Mouse (Mus musculus): Measurements from ENCODE around the gene Lrrc8b. TPM values are rescaled to one million over a fixed set of nuclear protein-coding genes. Genes with fewer than 3 reads are reported as not detected.

Lrrc8b gene
- polyA plus RNA-seq, 1 experiment, result 23.6 TPM

DNA sequence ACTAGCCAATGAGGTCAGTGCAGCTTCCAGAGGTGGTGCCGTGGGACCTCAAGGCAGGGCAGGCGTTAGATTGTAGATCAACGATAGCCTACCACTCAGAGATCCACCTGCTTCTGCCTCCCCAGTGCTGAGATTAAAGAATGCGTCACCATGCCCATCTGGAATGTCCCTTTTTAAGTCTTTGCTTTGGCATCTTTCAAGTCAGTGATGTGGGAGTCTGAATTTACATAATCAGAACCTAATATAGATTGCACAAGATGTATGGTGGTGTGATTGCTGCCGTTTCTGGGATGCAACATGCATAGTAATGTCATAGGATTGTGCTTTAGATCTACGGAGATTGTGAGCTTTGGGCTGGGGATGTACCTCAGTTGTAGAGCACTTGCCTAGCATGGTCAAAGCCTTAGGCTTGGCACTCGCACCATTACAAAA is 50.9 kb downstream of the Lrrc8b start:
- WGBS, result 92% methylated on average over 7 of the region's 7 CpGs
- DNase-seq, result no peak
- Histone ChIP-seq H3K4me1 (ENCODE audit: control insufficient read depth, insufficient read depth, low read length) (peaks cover 4% of the 10 kb centered on the region; the same call in 1 of the 2 replicates), H3K27me3 (ENCODE audit: control insufficient read depth, insufficient read depth, low read length) (no peaks in the 10 kb centered on the region), H3K27ac (ENCODE audit: insufficient read depth, low read length) (no peak overlapping the region), H3K4me3 (replicated peaks; ENCODE audit: insufficient read depth, low read depth, low read length) (no peak overlapping the region)
- TF ChIP-seq CTCF (IDR thresholded peaks at IDR 0.05; ENCODE audit: borderline replicate concordance, insufficient read depth, low read depth, low read length) (no peak), POLR2A (IDR thresholded peaks at IDR 0.05; ENCODE audit: borderline replicate concordance, insufficient read depth, low read length) (no peak)

DNA sequence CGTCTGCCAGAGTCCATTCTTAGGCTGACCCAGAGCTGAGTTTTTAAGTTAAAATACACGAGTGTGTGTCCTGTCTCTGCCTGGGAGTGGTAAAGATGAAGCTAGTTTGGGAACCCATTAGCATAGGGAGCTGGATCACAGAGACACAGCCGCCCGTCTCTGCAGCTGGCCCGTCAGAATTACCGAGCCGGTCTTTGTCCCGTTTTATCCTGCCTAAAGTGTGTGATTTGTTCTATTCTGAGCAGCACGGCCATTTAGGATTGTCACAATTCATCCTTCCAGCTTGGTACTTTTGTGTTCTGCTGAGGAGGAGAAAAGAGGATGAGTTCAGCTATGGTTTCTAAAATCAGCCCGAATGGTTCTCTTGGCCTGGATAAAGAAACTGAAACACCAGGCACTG is 51.7 kb downstream of the Lrrc8b start:
- DNase-seq, result no peak
- H3K27ac ChIP-seq (ENCODE audit: insufficient read depth, low read length), result peak overlapping the region; percentile 7; the same call in 1 of the 2 replicates
- H3K27me3 ChIP-seq (ENCODE audit: control insufficient read depth, insufficient read depth, low read length), result no peaks in the 10 kb centered on the region; the same call in 1 of the 2 replicates
- H3K4me3 ChIP-seq (replicated peaks; ENCODE audit: insufficient read depth, low read depth, low read length), result no peak overlapping the region
- peaks cover 4% of the 10 kb centered on the region; the same call in 1 of the 2 replicates for H3K4me1 ChIP-seq (ENCODE audit: control insufficient read depth, insufficient read depth, low read length)
- no peak for TF ChIP-seq POLR2A (IDR thresholded peaks at IDR 0.05; ENCODE audit: borderline replicate concordance, insufficient read depth, low read length)
- TF ChIP-seq CTCF (IDR thresholded peaks at IDR 0.05; ENCODE audit: borderline replicate concordance, insufficient read depth, low read depth, low read length), result no peak
- 69% methylated on average over 10 of the region's 10 CpGs for WGBS

DNA sequence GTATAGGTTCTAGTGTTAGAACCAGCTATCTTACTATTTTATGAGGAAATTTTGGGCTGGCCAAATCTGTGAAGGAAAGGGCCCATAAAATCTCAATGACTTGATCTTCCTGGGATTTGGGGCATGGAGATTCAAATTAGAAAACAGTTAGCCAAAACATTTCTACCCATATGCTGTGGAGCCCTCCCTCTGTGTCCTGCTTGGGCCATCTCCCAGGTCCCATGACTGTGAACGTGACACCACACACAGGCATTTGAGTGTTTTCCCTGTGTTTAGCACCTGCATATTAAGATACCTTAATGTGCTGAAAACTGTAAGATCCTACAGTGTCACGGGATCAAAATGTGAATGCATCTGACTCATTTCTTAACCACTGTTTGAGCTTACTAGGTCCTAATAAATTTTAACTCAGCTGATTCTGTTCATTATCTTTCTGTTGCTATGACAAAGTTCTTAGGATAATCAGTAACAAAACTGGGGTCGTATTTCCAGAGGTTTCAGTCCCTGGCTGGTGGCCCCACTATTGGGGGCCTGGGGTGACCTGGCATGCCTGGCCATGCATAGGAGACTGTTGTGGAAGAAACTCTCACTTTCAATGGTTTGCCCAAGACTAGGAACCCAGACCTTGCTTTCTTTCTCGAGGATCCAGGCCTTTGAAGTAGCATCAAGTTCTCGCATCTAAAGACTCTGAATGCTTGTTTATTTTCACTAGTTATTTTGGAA is 57.6 kb downstream of the Lrrc8b start:
- Histone ChIP-seq H3K27ac (ENCODE audit: insufficient read depth, low read length) (no peak overlapping the region), H3K27me3 (ENCODE audit: control insufficient read depth, insufficient read depth, low read length) (no peaks in the 10 kb centered on the region; the same call in 1 of the 2 replicates), H3K4me3 (replicated peaks; ENCODE audit: insufficient read depth, low read depth, low read length) (no peak overlapping the region), H3K4me1 (ENCODE audit: control insufficient read depth, insufficient read depth, low read length) (peaks cover 3% of the 10 kb centered on the region)
- TF ChIP-seq CTCF (IDR thresholded peaks at IDR 0.05; ENCODE audit: borderline replicate concordance, insufficient read depth, low read depth, low read length), result no peak
- TF ChIP-seq POLR2A (IDR thresholded peaks at IDR 0.05; ENCODE audit: borderline replicate concordance, insufficient read depth, low read length), result no peak
- DNase-seq, result peak in 1 of 2 experiments; percentile 32
- 69% methylated on average over 5 of the region's 5 CpGs for WGBS

DNA sequence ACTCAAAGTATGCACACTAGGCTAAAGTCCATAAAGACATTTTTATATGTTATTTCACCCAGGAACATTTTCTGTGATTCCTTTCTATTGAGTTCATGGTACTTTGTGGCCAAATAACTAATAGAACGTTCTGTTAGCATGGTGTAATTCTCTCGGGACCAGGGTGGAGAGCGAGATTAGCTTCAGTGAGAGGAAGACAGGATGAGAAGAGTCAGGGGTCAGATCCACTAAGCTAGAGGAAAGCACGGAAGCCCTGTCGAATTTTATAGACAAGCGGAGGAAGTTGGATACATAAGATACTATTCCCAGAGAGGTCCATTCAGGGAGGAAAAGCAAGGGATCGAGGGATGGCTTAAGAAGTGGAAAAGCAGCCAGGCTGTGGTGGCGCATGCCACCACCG is 62.0 kb downstream of the Lrrc8b start:
- WGBS, result 94% methylated on average over 9 of the region's 9 CpGs
- no peak for DNase-seq
- Histone ChIP-seq H3K27ac (ENCODE audit: insufficient read depth, low read length) (no peak overlapping the region), H3K4me1 (ENCODE audit: control insufficient read depth, insufficient read depth, low read length) (peaks cover 3% of the 10 kb centered on the region; the same call in 1 of the 2 replicates), H3K4me3 (replicated peaks; ENCODE audit: insufficient read depth, low read depth, low read length) (no peak overlapping the region), H3K27me3 (ENCODE audit: control insufficient read depth, insufficient read depth, low read length) (no peaks in the 10 kb centered on the region)
- TF ChIP-seq POLR2A (IDR thresholded peaks at IDR 0.05; ENCODE audit: borderline replicate concordance, insufficient read depth, low read length) (no peak), CTCF (IDR thresholded peaks at IDR 0.05; ENCODE audit: borderline replicate concordance, insufficient read depth, low read depth, low read length) (no peak)

DNA sequence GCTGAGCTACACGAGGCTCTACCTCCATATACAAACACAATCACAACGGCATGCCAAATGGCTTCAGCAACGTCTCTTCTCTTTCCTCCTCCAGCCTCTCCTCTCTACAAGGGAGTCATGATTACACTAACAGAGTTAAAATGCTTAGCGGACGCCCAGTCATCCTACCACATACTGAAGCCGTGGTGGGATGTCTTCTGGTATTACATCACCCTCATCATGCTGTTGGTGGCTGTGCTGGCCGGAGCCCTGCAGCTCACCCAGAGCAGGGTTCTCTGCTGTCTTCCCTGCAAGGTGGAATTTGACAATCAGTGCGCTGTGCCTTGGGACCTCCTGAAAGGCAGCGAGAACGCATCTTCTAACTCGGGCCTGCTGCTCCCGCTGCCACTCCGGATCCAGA is 64.1 kb downstream of the Lrrc8b start:
- H3K27ac ChIP-seq (ENCODE audit: insufficient read depth, low read length), result no peak overlapping the region
- DNase-seq, result no peak
- H3K4me1 ChIP-seq (ENCODE audit: control insufficient read depth, insufficient read depth, low read length), result peaks cover 4% of the 10 kb centered on the region
- H3K4me3 ChIP-seq (replicated peaks; ENCODE audit: insufficient read depth, low read depth, low read length), result no peak overlapping the region
- no peak for TF ChIP-seq POLR2A (IDR thresholded peaks at IDR 0.05; ENCODE audit: borderline replicate concordance, insufficient read depth, low read length)
- no peak for TF ChIP-seq CTCF (IDR thresholded peaks at IDR 0.05; ENCODE audit: borderline replicate concordance, insufficient read depth, low read depth, low read length)
- H3K27me3 ChIP-seq (ENCODE audit: control insufficient read depth, insufficient read depth, low read length), result no peaks in the 10 kb centered on the region
- 93% methylated on average over 13 of the region's 13 CpGs for WGBS

DNA sequence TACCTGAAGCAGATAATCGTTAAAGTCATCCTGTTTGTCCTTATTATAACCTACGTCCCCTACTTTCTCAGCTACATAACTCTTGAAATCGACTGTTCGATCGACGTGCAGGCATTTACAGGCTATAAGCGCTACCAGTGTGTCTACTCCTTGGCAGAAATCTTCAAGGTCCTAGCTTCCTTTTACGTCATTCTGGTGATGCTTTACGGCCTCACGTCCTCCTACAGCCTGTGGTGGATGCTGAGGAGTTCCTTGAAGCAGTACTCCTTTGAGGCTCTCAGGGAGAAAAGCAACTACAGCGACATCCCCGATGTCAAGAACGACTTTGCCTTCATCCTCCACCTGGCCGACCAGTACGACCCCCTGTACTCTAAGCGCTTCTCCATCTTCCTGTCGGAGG is 65.0 kb downstream of the Lrrc8b start:
- Histone ChIP-seq H3K27ac (ENCODE audit: insufficient read depth, low read length) (no peak overlapping the region), H3K4me3 (replicated peaks; ENCODE audit: insufficient read depth, low read depth, low read length) (no peak overlapping the region), H3K4me1 (ENCODE audit: control insufficient read depth, insufficient read depth, low read length) (peaks cover 9% of the 10 kb centered on the region), H3K27me3 (ENCODE audit: control insufficient read depth, insufficient read depth, low read length) (no peaks in the 10 kb centered on the region)
- no peak for TF ChIP-seq CTCF (IDR thresholded peaks at IDR 0.05; ENCODE audit: borderline replicate concordance, insufficient read depth, low read depth, low read length)
- no peak for TF ChIP-seq POLR2A (IDR thresholded peaks at IDR 0.05; ENCODE audit: borderline replicate concordance, insufficient read depth, low read length)
- no peak for DNase-seq
- WGBS, result 97% methylated on average over 17 of the region's 17 CpGs

DNA sequence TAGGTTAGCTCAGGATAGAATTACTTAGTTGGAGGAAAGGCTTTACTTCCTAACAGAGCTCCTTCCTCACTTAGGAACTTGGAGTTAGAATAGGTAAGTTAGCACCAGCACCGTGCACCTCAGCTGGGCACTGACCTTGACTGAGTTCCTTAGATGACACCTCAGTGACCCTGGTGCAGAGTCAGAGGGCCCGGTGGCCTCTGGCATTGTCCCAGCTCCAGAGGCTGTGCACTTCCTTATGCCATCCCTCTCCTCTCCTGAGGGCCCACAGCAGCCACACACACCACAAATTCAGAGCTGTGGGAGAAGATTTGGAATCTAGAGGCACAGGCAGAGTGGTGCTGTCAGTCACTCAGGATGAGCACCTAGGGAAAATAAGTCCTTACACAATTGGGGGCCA is 68.1 kb downstream of the Lrrc8b start:
- WGBS, result 75% methylated on average over 2 of the region's 2 CpGs
- Histone ChIP-seq H3K27me3 (ENCODE audit: control insufficient read depth, insufficient read depth, low read length) (no peaks in the 10 kb centered on the region), H3K4me1 (ENCODE audit: control insufficient read depth, insufficient read depth, low read length) (peaks cover 9% of the 10 kb centered on the region), H3K4me3 (replicated peaks; ENCODE audit: insufficient read depth, low read depth, low read length) (no peak overlapping the region), H3K27ac (ENCODE audit: insufficient read depth, low read length) (no peak overlapping the region)
- TF ChIP-seq POLR2A (IDR thresholded peaks at IDR 0.05; ENCODE audit: borderline replicate concordance, insufficient read depth, low read length) (no peak), CTCF (IDR thresholded peaks at IDR 0.05; ENCODE audit: borderline replicate concordance, insufficient read depth, low read depth, low read length) (no peak)
- DNase-seq, result no peak

DNA sequence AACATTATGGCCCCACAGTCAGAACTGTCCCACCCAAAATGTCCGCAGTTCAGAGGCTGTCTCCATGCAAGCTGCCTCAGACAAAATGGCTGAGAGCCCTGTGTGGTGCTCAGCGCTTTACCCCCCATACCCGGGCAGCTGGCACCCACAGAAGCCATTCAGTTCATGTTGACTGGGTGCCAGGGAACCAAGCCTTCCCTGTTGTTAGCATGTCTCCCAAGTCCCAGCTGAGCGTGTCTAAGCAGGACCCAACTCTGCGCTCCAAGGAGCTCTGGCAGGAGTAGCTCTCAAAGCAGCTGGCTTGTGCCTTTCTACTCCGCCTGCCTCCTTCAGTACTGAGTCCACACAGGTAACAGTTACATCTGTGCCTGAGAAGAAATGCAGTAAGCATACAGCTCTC is 68.7 kb downstream of the Lrrc8b start:
- 77% methylated on average over 6 of the region's 6 CpGs for WGBS

More for the DNA sequence above, 68.7 kb downstream of the Lrrc8b start:
- DNase-seq, result no peak
- Histone ChIP-seq H3K4me1 (ENCODE audit: control insufficient read depth, insufficient read depth, low read length) (peaks cover 9% of the 10 kb centered on the region), H3K27ac (ENCODE audit: insufficient read depth, low read length) (no peak overlapping the region), H3K4me3 (replicated peaks; ENCODE audit: insufficient read depth, low read depth, low read length) (no peak overlapping the region), H3K27me3 (ENCODE audit: control insufficient read depth, insufficient read depth, low read length) (no peaks in the 10 kb centered on the region)
- TF ChIP-seq CTCF (IDR thresholded peaks at IDR 0.05; ENCODE audit: borderline replicate concordance, insufficient read depth, low read depth, low read length), result no peak
- TF ChIP-seq POLR2A (IDR thresholded peaks at IDR 0.05; ENCODE audit: borderline replicate concordance, insufficient read depth, low read length), result no peak
